Mouse (Mus musculus) intestine, embryonic 15.5 days (tissue): ENCODE data around the gene Mrps17. TPM values are rescaled to one million over a fixed set of nuclear protein-coding genes. Genes with fewer than 3 reads are reported as not detected.

Experiments used
- ATAC-seq: fragments of 200-750 bp; cut with Nextera tagmentation; 2 replicates; pipeline ENCODE4 v1.8.0; 2017; ENCODE audit warnings: moderate TSS enrichment, moderate library complexity
- H3K27ac ChIP-seq: fragments of 300-500 bp; sonication (generic); 2 replicates; pipeline ENCODE4 v1.5.1; 2015; ENCODE audit warnings: mild to moderate bottlenecking, inconsistent platforms
- H3K27me3 ChIP-seq: fragments of 300-500 bp; sonication (generic); replicated peaks from 2 replicates; pipeline ENCODE4 v1.6.1; 2015; ENCODE audit warnings: inconsistent platforms
- H3K36me3 ChIP-seq: fragments of 300-500 bp; sonication (generic); 2 replicates; pipeline ENCODE4 v1.6.1; 2015; ENCODE audit warnings: inconsistent platforms
- H3K4me1 ChIP-seq: fragments of 300-500 bp; sonication (generic); replicated peaks from 2 replicates; pipeline ENCODE4 v1.6.1; 2015; ENCODE audit warnings: inconsistent platforms
- H3K4me2 ChIP-seq: fragments of 300-500 bp; sonication (generic); replicated peaks from 2 replicates; pipeline ENCODE4 v1.6.1; 2015; ENCODE audit warnings: mild to moderate bottlenecking, inconsistent platforms
- H3K4me3 ChIP-seq: fragments of 300-500 bp; sonication (generic); replicated peaks from 2 replicates; pipeline ENCODE4 v1.5.1; 2015; ENCODE audit warnings: inconsistent platforms
- H3K9ac ChIP-seq: fragments of 300-500 bp; sonication (generic); 2 replicates; pipeline ENCODE4 v1.6.1; 2015; ENCODE audit warnings: inconsistent platforms
- H3K9me3 ChIP-seq: fragments of 300-500 bp; sonication (generic); 2 replicates; pipeline ENCODE4 v1.6.1; 2016; ENCODE audit warnings: inconsistent platforms
- WGBS: fragments of 180-500 bp; shearing (Covaris S2); methylation state at CpG from one replicate; pipeline ENCODE4 v1.1.7; 2015; 5-methylcytosine and 5-hydroxymethylcytosine counted together
- polyA plus RNA-seq: library from polyadenylated mRNA; unstranded; fragments of >200 nt; fragmentation: Nextera tagmentation; extraction: Ambion mirVana; gene quantifications from 2 replicates; pipeline ENCODE4 v1.2.1, GENCODE M21; 2015

Mrps17 gene
- polyA plus RNA-seq, 1 experiment from 2014 or later: 189 TPM

- ATAC-seq: no peak
- no peaks in the 10 kb centered on the region for H3K27me3 ChIP-seq
- H3K36me3 ChIP-seq: peaks cover 10% of the 10 kb centered on the region; the same call in 1 of the 2 replicates
- no peak overlapping the region for H3K4me3 ChIP-seq
- no peaks in the 10 kb centered on the region for H3K9me3 ChIP-seq
- no peaks in the 10 kb centered on the region for H3K4me1 ChIP-seq
- H3K27ac ChIP-seq: no peak overlapping the region
- H3K9ac ChIP-seq: no peak overlapping the region
- WGBS: 94% methylated on average over 20 of the region's 20 CpGs
- H3K4me2 ChIP-seq: no peak overlapping the region
These were observed 41.6 kb downstream of the Mrps17 start for GRCm38 (mm10) chr5:129756886-129757285.

- H3K4me2 ChIP-seq: no peak overlapping the region
- 77% methylated on average over 13 of the region's 13 CpGs for WGBS
- H3K27me3 ChIP-seq: no peaks in the 10 kb centered on the region
- H3K9me3 ChIP-seq: no peaks in the 10 kb centered on the region
- H3K4me3 ChIP-seq: no peak overlapping the region
- H3K9ac ChIP-seq: no peak overlapping the region
- no peaks in the 10 kb centered on the region for H3K4me1 ChIP-seq
- H3K36me3 ChIP-seq: peaks cover 10% of the 10 kb centered on the region; the same call in 1 of the 2 replicates
- ATAC-seq: no peak
- no peak overlapping the region for H3K27ac ChIP-seq
These were observed 44.7 kb downstream of the Mrps17 start for GRCm38 (mm10) chr5:129759929-129760480.

DNA sequence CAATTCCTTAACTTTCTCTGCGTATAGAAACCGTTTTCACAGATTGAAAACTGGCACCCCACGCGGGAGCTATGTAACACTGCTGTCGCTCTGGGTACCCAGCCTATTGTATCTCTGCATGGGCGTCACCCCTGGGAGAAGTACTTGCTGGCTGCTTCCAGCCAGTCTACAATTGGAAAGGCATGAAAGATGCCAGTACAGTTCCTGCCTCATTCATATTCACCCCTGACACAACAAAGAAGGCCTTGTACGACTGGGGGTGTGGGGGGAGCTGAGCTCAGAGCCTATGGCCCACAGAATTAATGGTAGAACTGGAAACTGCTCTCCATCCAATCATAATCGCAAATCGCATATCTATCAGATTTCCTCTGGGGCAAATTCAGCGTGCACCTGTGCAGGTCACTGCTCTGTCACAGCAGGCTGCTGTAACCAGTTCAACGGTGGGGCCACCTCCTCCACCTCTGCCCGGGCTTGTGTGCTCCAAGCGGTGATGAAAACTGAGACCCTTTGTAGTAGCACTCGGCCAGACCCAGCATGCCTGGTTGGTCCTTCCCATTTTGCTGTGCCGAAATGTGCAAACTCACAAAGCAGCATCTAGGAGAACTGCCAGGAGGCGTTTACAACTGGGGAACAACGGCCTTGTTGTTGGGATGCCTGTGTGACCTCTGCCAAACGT is 46.7 kb downstream of the Mrps17 start:
- Histone ChIP-seq H3K4me3 (no peak overlapping the region), H3K27ac (no peak overlapping the region), H3K4me1 (no peaks in the 10 kb centered on the region), H3K9me3 (no peaks in the 10 kb centered on the region), H3K36me3 (peaks cover 5% of the 10 kb centered on the region; the same call in 1 of the 2 replicates), H3K4me2 (no peak overlapping the region), H3K27me3 (no peaks in the 10 kb centered on the region), H3K9ac (no peak overlapping the region)
- 78% methylated on average over 18 of the region's 18 CpGs for WGBS
- ATAC-seq: peak; percentile 56; the same call in 1 of the 2 replicates

- H3K9me3 ChIP-seq: no peaks in the 10 kb centered on the region
- ATAC-seq: peak; percentile 76
- H3K27ac ChIP-seq: no peak overlapping the region
- no peaks in the 10 kb centered on the region for H3K27me3 ChIP-seq
- H3K4me1 ChIP-seq: no peaks in the 10 kb centered on the region
- no peak overlapping the region for H3K4me3 ChIP-seq
- 68% methylated on average over 23 of the region's 23 CpGs for WGBS
- H3K36me3 ChIP-seq: no peaks in the 10 kb centered on the region
- no peak overlapping the region for H3K9ac ChIP-seq
- no peak overlapping the region for H3K4me2 ChIP-seq
These were observed 55.4 kb downstream of the Mrps17 start for GRCm38 (mm10) chr5:129770443-129771355.

Other genes with a start within 250 kb of the Mrps17 start
- 29.2 and 32.5 TPM in 2 replicates for gene Sfswap, start 214.3 kb upstream of the Mrps17 start, polyA plus RNA-seq
- gene Mmp17, start 131.3 kb upstream of the Mrps17 start, polyA plus RNA-seq: 4.0 and 4.6 TPM in 2 replicates
- 2.9 and 3.5 TPM in 2 replicates for gene Zfp11, start 45.4 kb upstream of the Mrps17 start, polyA plus RNA-seq
- not detected in 2 replicates for gene Sept14, start 7.0 kb upstream of the Mrps17 start, polyA plus RNA-seq
- 86.1 and 94.2 TPM in 2 replicates for gene Nipsnap2, start 9.6 kb downstream of the Mrps17 start, polyA plus RNA-seq
- gene Psph, start 72.0 kb downstream of the Mrps17 start, polyA plus RNA-seq: 50.4 and 56.5 TPM in 2 replicates
- 36.0 and 48.1 TPM in 2 replicates for gene Sumf2, start 131.5 kb downstream of the Mrps17 start, polyA plus RNA-seq
- gene Chchd2, start 172.0 kb downstream of the Mrps17 start, polyA plus RNA-seq: 990 and 1,082 TPM in 2 replicates
- gene Zbed5, start 180.2 kb downstream of the Mrps17 start, polyA plus RNA-seq: 2.4 and 3.2 TPM in 2 replicates
- gene Phkg1, start 183.1 kb downstream of the Mrps17 start, polyA plus RNA-seq: 0.08 and 0.16 TPM in 2 replicates
- 1.8 and 1.9 TPM in 2 replicates for gene Nupr1l, start 193.0 kb downstream of the Mrps17 start, polyA plus RNA-seq
- gene Vkorc1l1, start 226.5 kb downstream of the Mrps17 start, polyA plus RNA-seq: 26.5 and 30.9 TPM in 2 replicates